Mouse (Mus musculus) G1E-ER4 (cell line): ENCODE measurements around the gene Gm20917. TPM values are rescaled to one million over a fixed set of nuclear protein-coding genes. Genes with fewer than 3 reads are reported as not detected.
"Not testable (repeated sequence)": the region's sequence is repeated elsewhere in the genome, so short reads cannot be mapped to it uniquely, and the experiment has no call there.

Source experiments
- GATA1 ChIP-seq: IDR thresholded peaks from one replicate; pipeline ENCODE4 v1.8.0; 2012; ENCODE audit warnings: low read length, inconsistent platforms
- polyA plus RNA-seq: library from polyadenylated mRNA; stranded (reverse); fragments of >175 nt; gene quantifications from 2 replicates; pipeline ENCODE4 v1.2.3, GENCODE M21; 2012

Gm20917 gene
- polyA plus RNA-seq = not detected in 2 replicates

- not testable (repeated sequence) for TF ChIP-seq GATA1
Measured at GRCm38 (mm10) chrY:79151022-79151421, at the start of gene Gm20917. Gene Gm20917 (minus strand): TSS chrY:79151122.

Other genes with a start within 250 kb of the Gm20917 start
- gene Gm20916, start 168.4 kb upstream of the Gm20917 start, polyA plus RNA-seq = not detected in 2 replicates